Mouse (Mus musculus) lung, postnatal 0 days (tissue): ENCODE measurements at regions not wholly inside any gene's neighbourhood (a gene's known extent, or its start where the extent isn't known, plus 50 kb on each side); places are given as distances from the start of the nearest gene placed in this dataset.

Experiments used
- CTCF ChIP-seq: IDR thresholded peaks from 2 replicates; pipeline ENCODE4 v1.5.1; 2016; ENCODE audit warnings: antibody characterized with exemption, mild to moderate bottlenecking
- EP300 ChIP-seq: IDR thresholded peaks from 2 replicates; pipeline ENCODE4 v1.6.1; 2016; ENCODE audit warnings: antibody characterized with exemption, mild to moderate bottlenecking, control low read depth

DNA sequence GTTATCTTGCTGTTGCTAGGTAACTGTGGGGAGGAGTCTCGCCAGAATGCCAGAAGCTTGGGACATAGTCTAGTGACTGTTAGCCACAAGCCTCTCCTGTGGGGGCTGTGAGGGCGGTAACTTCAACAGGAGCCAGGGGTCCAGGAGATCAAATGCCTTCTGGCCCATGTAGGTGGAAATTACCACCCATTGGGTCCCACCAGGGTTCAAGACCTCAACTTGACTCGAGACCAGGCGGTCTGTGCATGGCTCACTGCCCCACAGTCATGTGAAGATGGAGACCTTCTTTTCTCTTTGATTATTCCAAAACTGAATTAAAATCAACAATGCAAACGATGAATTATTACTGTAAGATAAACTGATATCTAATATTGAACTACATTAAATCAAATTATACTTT, 281.4 kb upstream of the BB014433 start:
- TF ChIP-seq CTCF (no peak), EP300 (no peak)
